Mouse (Mus musculus) cerebellum, postnatal 36 days (tissue): ENCODE measurements around the gene Plekho1.

Source experiments
- DNase-seq, 2 experiments: peaks; one replicate each; pipeline ENCODE4 v3.0.0; 2021 to 2022; ENCODE audit warnings: mixed read lengths in 2 of 2

Plekho1 gene

DNA sequence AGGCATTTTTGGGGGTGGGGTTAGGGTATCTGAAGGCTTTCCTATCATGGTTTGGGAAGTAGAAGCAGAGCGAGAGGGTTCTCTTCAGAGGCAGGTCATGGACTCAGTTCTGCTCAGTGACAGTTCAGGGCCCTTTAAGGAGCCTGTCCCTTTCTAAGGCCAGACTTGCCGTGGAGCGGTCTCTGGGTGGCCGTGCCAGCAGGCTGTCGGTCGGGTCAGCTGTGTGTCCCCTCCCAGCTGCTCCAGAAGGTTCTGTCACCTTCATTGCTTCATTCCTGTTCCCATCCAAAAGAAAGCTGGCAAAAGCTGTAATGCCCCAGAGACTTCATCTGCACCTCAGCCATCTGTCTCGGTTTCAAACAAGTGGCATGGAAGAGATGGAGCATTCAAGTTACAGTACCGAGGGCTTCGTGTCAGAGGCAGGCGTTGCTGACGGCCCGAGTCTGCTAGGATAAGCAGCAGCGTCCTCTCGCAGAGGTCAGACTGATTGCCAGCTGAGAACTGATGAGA is 50.0 kb downstream of the Plekho1 start:
- no peak for DNase-seq

DNA sequence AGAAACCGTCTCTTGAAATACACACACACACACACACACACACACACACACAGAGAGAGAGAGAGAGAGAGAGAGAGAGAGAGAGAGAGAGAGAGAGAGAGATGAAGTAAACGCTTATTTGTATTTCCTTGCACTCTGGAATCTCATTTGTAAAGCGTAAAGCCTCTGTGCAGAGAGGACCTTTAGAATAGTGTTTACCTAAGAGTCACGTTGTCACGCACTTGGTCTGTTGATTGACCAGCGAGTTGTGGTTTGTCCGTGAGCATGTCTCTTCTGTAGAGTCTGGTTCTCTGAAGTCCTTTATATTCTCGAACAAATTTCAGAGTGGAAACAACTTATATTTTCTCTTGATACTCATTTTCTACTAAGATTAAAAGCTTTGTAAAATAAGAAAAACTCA is 51.1 kb downstream of the Plekho1 start:
- no peak for DNase-seq

DNA sequence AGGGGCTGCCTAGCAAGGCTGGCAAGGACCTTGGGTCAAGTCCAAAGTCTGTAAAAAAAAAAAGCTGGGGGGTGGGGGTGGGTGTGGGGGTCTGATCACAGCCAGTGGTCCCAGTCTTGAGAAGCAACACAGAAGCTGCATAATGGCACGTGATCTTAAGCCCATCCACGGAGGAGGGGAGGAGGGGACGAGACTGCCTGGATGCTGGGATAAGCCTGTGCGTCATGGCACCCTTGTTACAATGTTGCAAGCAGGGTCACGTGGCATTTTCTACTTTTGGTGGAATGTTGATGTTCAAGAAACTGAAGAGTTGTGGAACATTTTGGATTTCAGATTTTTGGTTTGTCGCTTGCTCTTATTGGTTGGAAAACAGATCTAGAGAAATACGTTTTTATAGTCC is 52.6 kb downstream of the Plekho1 start:
- DNase-seq, result no peak

DNA sequence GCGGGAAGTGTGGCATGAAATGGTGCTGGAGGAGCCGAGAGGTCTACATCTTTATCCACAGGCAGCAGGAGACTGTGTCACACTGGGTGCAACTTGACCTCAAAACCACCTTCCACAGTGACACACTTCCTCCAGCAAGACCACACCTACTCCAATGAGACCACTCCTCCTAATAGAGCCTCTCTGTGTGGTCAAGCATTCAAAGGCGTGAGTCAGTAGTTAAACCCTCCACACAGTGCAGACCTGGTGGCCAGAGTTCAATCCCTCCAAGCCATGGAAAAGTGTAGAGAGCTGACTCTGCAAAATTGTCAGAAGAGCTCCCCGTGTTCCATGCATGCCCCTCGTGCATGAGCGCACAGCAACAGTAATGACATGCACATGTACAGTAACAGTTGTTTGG is 53.1 kb downstream of the Plekho1 start:
- no peak for DNase-seq

DNA sequence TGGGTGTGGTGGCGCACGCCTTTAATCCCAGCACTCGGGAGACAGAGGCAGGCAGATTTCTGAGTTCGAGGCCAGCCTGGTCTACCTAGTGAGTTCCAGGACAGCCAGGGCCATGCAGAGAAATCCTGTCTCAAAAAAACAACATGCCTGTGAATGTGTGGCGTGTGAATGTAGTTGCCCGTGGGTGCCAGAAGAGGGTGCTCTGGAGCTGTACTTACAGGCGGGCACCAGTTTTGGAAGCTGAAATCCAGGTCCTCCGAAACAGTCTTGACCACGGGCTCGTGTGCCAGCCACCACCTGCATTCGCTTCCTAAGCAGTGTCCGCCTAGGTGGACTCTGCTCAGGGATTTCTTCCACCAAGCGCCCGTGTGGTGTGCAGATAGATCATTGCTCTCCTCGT is 57.0 kb downstream of the Plekho1 start:
- no peak for DNase-seq
